Mouse (Mus musculus) forebrain, embryonic 10.5 days (tissue): ENCODE measurements at regions not wholly inside any gene's neighbourhood (a gene's known extent, or its start where the extent isn't known, plus 50 kb on each side); places are given as distances from the start of the nearest gene placed in this dataset.

ENCODE experiments used
- DNase-seq: peaks from one replicate; pipeline ENCODE4 v3.0.0-alpha.2; 2017; ENCODE audit warnings: low spot score; ENCODE audit errors: extremely low spot score
- H3K27ac ChIP-seq: fragments of 300-500 bp; sonication (generic); 2 replicates; pipeline ENCODE4 v1.5.1; 2016; ENCODE audit warnings: mild to moderate bottlenecking
- H3K27me3 ChIP-seq: fragments of 300-500 bp; sonication (generic); 2 replicates; pipeline ENCODE4 v1.6.1; 2016; ENCODE audit warnings: mild to moderate bottlenecking; ENCODE audit not compliant: poor library complexity, severe bottlenecking
- H3K36me3 ChIP-seq: fragments of 300-500 bp; sonication (generic); replicated peaks from 2 replicates; pipeline ENCODE4 v1.6.1; 2016; ENCODE audit warnings: mild to moderate bottlenecking, moderate library complexity
- H3K4me1 ChIP-seq: fragments of 300-500 bp; sonication (generic); 2 replicates; pipeline ENCODE4 v1.6.1; 2016
- H3K4me3 ChIP-seq: fragments of 300-500 bp; sonication (generic); 2 replicates; pipeline ENCODE4 v1.5.1; 2016; ENCODE audit warnings: mild to moderate bottlenecking, moderate library complexity
- H3K9me3 ChIP-seq: fragments of 300-500 bp; sonication (generic); 2 replicates; pipeline ENCODE4 v1.6.1; 2016; ENCODE audit warnings: mild to moderate bottlenecking, moderate library complexity
- WGBS: fragments of 180-500 bp; shearing (Covaris S2); methylation state at CpG from one replicate; pipeline ENCODE4 v1.1.7; 2016; 5-methylcytosine and 5-hydroxymethylcytosine counted together

DNA sequence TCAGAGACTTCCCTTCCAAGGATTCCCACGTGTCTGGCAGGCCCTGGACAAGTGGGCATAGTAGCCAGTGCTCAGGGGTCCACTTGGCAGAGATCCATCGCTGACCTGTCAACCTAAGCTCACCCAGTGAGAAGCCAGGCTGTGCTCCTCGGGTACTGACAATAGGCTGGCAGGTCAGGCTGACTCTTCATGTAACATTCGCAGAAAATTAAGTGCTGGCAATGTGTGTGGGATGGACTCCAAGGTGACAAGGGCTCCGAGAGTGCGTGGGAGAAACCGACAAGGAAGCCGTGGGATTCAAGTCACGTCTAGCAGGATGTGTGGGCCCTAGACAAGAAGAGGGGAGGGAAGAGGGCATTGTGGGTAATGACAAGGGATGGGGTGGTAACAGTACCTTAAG, 564.6 kb upstream of the Adam5 start:
- Histone ChIP-seq H3K4me1 (peaks cover 47% of the 10 kb centered on the region), H3K27me3 (peaks cover 38% of the 10 kb centered on the region), H3K27ac (0 out of 2 replicates have a peak overlapping the region, but pooled peaks have one; percentile 75), H3K4me3 (no peak overlapping the region), H3K9me3 (no peaks in the 10 kb centered on the region), H3K36me3 (no peaks in the 10 kb centered on the region)
- 74% methylated on average over 9 of the region's 9 CpGs for whole genome bisulfite sequencing
- DNase-seq: no peak

DNA sequence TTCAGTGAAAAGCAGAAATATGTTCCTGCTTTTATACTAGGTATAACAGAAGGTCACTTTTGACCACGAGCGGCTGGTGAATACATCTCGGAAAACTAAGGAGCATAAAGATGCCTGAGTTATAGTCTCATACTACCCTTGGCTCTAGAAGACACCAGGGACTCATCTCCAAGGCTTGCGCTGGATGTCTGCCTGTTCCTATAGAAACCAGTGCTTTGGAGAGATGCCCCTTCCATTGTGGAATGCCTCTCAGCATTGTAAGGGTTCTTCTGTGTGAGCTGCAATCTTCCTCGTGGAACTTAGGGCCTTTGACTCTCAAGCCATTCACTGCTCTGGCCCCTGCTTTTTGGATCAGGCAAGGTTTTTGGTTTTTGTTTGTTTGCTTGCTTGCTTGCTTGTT, 561.0 kb upstream of the Adam5 start:
- Histone ChIP-seq H3K4me3 (no peak overlapping the region), H3K27ac (no peak overlapping the region), H3K4me1 (peaks cover 18% of the 10 kb centered on the region), H3K9me3 (no peaks in the 10 kb centered on the region), H3K36me3 (no peaks in the 10 kb centered on the region), H3K27me3 (peaks cover 19% of the 10 kb centered on the region)
- no peak for DNase-seq
- 84% methylated on average over 5 of the region's 5 CpGs for WGBS

DNA sequence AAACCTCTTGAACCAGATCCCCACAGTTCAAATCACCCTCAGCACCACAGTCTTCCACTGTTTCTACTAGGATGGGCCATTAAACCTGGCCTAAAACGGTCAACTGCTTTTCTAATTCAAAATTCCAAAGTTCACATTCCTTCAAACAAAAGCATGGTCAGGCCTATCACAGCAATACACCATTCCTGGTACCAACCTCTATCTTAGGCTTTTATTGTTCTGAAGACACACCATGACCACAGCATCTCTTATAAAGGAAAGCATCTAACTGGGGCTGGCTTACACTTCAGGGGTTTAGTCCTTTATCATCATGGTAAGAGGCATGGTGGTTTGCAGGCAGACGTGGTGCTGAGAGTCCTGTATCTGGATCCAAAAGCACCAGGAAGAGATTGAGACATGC, 560.4 kb upstream of the Adam5 start:
- Histone ChIP-seq H3K27ac (no peak overlapping the region), H3K36me3 (no peaks in the 10 kb centered on the region), H3K4me3 (no peak overlapping the region), H3K4me1 (peaks cover 12% of the 10 kb centered on the region), H3K9me3 (no peaks in the 10 kb centered on the region), H3K27me3 (peaks cover 14% of the 10 kb centered on the region)
- DNase-seq: no peak
- WGBS: 86% methylated on average over 2 of the region's 2 CpGs

DNA sequence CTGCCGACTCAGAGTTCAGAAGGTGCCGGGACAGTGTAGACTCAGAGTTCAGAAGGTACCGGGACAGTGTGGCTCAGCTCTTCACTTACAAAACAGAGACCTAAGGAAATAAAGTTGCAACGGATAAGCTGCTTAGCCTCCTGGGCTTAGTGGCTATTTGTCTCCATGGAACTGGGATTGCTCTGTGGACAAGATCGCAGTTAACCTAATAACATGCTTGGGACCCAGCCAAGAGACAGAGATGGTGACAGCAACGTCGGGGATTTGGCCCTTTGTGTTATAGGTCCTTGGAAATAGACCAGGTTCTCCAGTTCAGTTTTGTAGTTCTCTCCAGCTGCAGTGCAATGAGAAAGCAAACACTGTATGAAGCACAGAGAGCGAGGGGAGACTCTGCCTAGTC, 549.1 kb upstream of the Adam5 start:
- Histone ChIP-seq H3K27me3 (peaks cover 32% of the 10 kb centered on the region), H3K9me3 (no peaks in the 10 kb centered on the region), H3K4me1 (peaks cover 19% of the 10 kb centered on the region), H3K4me3 (no peak overlapping the region), H3K36me3 (no peaks in the 10 kb centered on the region), H3K27ac (no peak overlapping the region)
- 71% methylated on average over 8 of the region's 8 CpGs for WGBS
- DNase-seq: no peak

DNA sequence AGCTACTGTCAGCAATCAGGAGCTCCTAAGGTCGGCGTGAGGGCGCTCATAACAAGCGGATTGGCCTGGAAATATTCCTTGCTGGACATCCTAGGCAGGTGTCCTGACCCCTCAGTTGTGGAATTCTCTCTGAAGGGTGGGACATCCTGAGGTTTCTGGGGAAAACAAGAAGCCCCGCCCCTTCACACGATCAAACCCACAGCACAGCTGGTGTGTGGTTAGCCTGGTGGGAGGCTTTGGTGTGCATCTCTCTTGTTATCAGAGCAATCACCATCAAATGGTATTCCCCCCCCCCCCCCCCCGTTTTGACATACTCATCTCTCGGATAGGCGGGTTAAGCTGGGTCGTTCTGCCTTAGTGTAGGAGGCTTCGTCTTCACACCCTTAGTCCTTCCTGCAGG, 546.8 kb upstream of the Adam5 start:
- 39% methylated on average over 11 of the region's 11 CpGs for WGBS
- H3K4me3 ChIP-seq: no peak overlapping the region
- DNase-seq: no peak
- peaks cover 45% of the 10 kb centered on the region for H3K27me3 ChIP-seq
- H3K36me3 ChIP-seq: no peaks in the 10 kb centered on the region
- H3K27ac ChIP-seq: no peak overlapping the region
- peaks cover 32% of the 10 kb centered on the region for H3K4me1 ChIP-seq
- no peaks in the 10 kb centered on the region for H3K9me3 ChIP-seq

DNA sequence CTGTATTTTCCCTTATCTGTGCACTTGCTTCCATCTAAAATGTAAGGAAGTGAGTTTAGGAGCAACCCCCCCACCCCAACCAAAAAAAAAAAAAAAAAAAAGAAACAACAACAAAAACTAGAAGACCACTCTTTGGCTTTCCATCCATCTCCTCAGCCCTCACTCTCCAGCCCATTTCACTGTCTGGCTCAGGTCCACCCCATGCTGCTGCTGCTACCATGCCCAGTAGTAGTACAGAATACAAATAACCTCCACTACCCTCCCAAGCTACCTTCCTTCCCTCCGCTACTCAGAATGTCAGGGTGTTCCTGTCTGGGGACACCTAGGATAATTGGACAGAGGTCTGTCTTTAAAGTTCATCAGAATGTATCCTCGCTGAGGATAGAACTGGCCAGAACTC, 545.2 kb upstream of the Adam5 start:
- no peaks in the 10 kb centered on the region for H3K36me3 ChIP-seq
- H3K9me3 ChIP-seq: no peaks in the 10 kb centered on the region
- peaks cover 32% of the 10 kb centered on the region for H3K4me1 ChIP-seq
- H3K27ac ChIP-seq: peak overlapping the region; percentile 15; the same call in 1 of the 2 replicates
- DNase-seq: no peak
- H3K4me3 ChIP-seq: no peak overlapping the region
- peaks cover 45% of the 10 kb centered on the region for H3K27me3 ChIP-seq
- WGBS: 83% methylated on average over 2 of the region's 2 CpGs

DNA sequence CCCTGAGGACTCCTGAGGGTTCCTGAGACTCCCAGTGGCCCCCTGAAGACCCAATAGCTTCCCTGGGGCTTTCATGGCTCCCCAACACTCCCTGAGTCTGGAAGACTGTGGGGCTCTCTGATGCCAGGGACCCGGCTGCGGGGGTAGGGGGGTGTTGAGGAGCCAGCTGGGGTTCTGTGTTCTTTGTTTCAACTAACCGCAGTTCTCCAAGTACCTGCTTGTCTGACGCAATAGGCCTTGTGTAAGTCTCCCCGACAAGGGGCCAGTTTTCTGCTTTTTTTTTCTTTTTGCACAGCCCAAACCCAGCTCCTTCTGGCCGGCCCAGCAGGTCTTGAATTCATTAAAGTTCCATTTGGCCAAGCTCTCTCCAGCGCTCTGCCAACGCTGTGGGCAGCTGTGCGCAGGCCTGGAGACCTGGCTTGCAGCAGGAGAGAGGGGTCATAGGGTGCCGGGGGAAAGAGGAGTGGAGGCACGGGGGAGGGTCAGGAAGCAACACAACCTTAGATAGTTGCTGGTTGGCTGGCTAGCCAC, 544.5 kb upstream of the Adam5 start:
- H3K36me3 ChIP-seq: no peaks in the 10 kb centered on the region
- peak; percentile 59 for DNase-seq
- peak overlapping the region; percentile 35 for H3K4me3 ChIP-seq
- peak overlapping the region; percentile 85 for H3K27ac ChIP-seq
- no peaks in the 10 kb centered on the region for H3K9me3 ChIP-seq
- H3K27me3 ChIP-seq: peaks cover 45% of the 10 kb centered on the region
- peaks cover 32% of the 10 kb centered on the region for H3K4me1 ChIP-seq
- WGBS: 4% methylated on average over 11 of the region's 11 CpGs

DNA sequence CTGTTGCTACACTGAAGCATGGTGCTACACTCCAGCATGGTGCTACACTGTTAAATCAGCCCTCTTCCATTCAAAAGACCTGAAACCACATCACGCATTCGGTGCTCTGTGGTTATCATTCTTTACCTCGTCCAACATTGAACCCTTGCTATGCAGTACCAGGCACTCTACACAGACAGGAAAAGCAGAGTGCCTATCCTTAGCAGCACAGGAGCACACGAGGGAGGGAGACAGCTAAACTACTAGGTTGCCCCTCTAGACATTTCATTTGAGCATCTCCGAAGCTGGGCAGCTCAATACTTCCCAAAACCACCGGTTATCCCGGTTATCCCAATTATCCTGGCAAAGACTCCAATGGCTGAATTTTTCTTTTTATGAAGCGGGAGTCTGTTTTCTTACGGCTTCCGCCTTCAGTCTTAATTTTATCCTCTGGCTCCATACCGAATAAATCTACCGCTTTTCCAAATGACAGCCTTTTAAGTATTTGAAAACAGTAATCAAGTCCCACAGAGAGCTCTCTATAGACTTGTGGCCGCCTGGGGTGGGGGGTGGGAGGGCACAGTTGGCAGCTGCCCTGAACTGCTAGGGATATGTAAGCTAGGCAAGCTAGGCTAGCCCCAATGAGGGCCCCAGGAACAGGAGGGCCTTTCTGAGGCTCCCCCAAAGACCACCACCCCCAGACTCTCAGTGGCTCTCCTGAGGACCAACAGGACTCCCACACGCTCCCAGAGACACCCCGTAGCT, 543.8 kb upstream of the Adam5 start:
- Histone ChIP-seq H3K27ac (peak overlapping the region; percentile 85), H3K27me3 (peaks cover 45% of the 10 kb centered on the region), H3K4me3 (peak overlapping the region; percentile 35), H3K36me3 (no peaks in the 10 kb centered on the region), H3K4me1 (peaks cover 32% of the 10 kb centered on the region), H3K9me3 (no peaks in the 10 kb centered on the region)
- no peak for DNase-seq
- 18% methylated on average over 15 of the region's 15 CpGs for WGBS

DNA sequence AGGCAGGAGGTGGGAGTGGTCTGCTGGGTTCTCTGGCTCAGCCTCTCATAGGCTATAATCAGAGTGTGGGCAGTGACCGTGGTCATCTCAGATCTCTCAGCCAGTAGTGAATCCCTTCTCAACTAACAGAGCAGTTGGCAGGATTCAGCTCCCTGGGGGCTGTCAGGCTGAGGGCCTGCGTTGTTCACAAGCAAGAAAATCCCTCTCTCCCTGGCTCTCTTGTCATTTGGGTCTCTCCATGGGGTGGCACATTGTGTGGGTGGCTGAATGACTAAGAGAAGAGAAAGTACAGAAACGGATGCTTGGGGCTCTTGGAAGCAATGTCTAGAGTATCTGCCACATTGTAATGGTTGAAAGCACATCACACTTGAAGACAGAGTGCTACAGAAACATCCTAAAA, 542.0 kb upstream of the Adam5 start:
- Histone ChIP-seq H3K27me3 (peaks cover 37% of the 10 kb centered on the region), H3K27ac (no peak overlapping the region), H3K4me1 (peaks cover 28% of the 10 kb centered on the region), H3K4me3 (no peak overlapping the region), H3K9me3 (no peaks in the 10 kb centered on the region), H3K36me3 (no peaks in the 10 kb centered on the region)
- 27% methylated on average over 3 of the region's 3 CpGs for WGBS
- DNase-seq: no peak

DNA sequence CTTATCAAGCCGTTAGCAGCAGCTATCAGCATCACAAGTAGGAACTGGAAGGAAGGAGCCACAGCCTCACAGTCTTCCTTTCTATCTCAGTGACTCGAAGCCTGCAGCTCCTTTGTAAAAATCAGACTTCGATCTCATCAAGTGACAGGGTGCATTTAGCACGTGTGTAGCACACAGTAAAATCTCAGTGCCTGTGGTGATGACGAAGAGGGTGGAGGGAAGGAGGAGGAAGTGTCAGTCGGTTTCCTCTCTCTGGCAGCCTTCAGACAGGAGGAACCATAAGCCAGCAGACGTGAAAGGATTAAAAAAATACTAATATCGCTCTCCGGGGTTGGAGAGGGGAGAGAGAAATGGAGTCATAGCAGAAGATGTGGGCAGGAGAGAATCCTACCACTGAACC, 538.5 kb upstream of the Adam5 start:
- Histone ChIP-seq H3K4me1 (peaks cover 7% of the 10 kb centered on the region), H3K27ac (no peak overlapping the region), H3K4me3 (no peak overlapping the region), H3K36me3 (no peaks in the 10 kb centered on the region), H3K27me3 (peaks cover 10% of the 10 kb centered on the region), H3K9me3 (no peaks in the 10 kb centered on the region)
- no peak for DNase-seq
- 77% methylated on average over 9 of the region's 9 CpGs for WGBS

DNA sequence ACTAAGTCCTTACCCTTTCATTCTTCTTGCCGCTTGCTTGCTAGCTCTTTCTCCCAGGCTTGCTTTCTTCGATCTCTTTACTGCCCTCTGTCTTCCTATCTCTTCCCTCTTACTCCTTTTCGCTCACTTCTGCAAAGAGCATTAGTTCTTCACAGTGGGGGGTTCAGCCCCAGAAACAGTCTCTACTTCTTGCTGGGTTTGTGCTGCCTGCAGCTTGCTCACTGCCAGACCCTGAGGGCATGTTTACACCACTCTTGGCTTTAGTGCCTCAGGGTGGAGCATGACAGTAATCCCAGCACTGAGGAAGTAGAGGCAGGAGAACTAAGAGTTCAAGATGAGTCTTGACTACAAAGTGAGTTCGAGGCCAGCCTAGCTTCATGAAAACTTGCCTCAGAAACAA, 538.0 kb upstream of the Adam5 start:
- whole genome bisulfite sequencing: 61% methylated on average over 4 of the region's 4 CpGs
- no peak for DNase-seq
- H3K4me1 ChIP-seq: peaks cover 5% of the 10 kb centered on the region

DNA sequence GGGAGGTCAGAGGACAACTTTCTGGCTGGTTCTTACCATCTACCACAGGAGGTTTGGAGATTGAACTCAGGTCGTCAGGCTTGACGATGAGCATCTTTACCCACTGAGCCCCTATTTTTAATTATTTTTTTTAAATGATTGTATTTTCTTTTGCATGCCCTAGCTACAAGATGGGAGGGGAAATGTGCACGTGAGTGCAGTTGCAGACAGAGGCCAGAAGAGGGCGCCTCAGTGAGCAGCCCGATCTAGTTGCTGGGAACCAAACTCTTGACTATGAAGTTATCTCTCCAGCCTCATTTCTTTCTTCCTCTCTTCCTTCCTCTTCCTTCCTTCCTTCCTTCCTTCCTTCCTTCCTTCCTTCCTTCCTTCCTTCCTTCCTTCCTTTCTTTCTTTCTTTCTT, 537.3 kb upstream of the Adam5 start:
- Histone ChIP-seq H3K4me3 (no peak overlapping the region), H3K9me3 (0 out of 2 replicates have a peak, but pooled peaks cover 4% of the 10 kb centered on the region), H3K27ac (no peak overlapping the region), H3K36me3 (no peaks in the 10 kb centered on the region), H3K27me3 (no peaks in the 10 kb centered on the region; the same call in 1 of the 2 replicates), H3K4me1 (peaks cover 4% of the 10 kb centered on the region)
- no peak for DNase-seq
- WGBS: 87% methylated on average over 5 of the region's 5 CpGs

More for the DNA sequence above, 538.0 kb upstream of the Adam5 start:
- H3K9me3 ChIP-seq: no peaks in the 10 kb centered on the region
- H3K4me3 ChIP-seq: no peak overlapping the region
- peaks cover 5% of the 10 kb centered on the region; the same call in 1 of the 2 replicates for H3K27me3 ChIP-seq
- no peaks in the 10 kb centered on the region for H3K36me3 ChIP-seq
- H3K27ac ChIP-seq: no peak overlapping the region

DNA sequence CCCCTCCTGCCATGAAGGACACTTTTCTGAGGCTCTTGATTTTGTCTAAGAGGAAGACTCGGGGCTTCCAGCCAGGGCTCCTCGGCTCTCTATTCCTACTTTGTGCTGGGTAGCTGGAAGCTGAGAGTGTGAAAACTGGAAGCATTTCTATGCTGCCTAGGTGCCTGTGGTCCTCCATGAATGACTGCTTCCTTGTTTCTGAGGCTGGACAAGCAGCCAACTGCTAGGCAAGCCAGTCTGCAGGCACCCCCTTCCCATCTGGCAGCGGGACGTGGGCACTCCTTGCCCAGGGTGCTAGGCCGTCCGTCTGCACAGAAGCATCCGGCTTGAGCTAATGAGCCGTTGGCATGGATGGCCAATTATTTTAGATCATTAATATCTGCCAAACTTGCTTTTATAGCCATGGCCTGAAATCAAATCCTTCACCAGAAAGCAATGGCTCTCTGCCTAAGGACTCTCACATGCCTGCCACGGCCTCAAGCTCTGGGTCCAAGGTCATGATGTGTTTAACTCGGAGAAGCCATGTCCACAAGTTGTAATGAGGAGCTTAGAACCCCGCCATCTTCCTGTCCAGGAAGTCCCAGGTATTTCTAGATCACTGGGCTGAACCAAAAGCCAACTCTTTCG, 534.5 kb upstream of the Adam5 start:
- peaks cover 9% of the 10 kb centered on the region for H3K4me1 ChIP-seq
- 0 out of 2 replicates have a peak, but pooled peaks cover 6% of the 10 kb centered on the region for H3K9me3 ChIP-seq
- H3K27ac ChIP-seq: no peak overlapping the region
- DNase-seq: no peak
- peaks cover 21% of the 10 kb centered on the region for H3K27me3 ChIP-seq
- no peak overlapping the region for H3K4me3 ChIP-seq
- WGBS: 93% methylated on average over 12 of the region's 12 CpGs
- no peaks in the 10 kb centered on the region for H3K36me3 ChIP-seq
